Mouse (Mus musculus): ENCODE measurements around the gene Prr3. TPM values are rescaled to one million over a fixed set of nuclear protein-coding genes. Genes with fewer than 3 reads are reported as not detected.
"Not testable (repeated sequence)": the region's sequence is repeated elsewhere in the genome, so short reads cannot be mapped to it uniquely, and the experiment has no call there.

Gene Prr3
- polyA plus RNA-seq, 1 experiment = 19.3 TPM

DNA sequence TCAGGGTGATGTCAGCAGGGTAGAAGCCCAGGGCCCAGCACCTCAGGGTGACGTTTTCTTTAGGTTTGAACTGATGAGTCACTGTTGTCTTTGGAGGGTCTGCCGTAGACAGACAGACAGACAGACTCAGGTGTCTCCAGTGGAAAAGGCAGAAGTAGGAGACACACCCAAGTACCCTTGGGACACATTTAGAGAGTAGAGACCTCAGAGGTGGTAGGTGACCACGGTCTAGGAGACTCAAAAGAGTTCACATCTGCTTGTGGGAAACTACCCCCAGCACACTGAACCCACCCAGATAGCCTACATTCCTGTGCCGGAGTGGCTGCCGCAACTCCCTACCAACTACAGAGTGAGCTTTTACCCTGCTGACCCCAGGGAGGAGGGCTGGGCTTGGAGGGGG is 34.9 kb upstream of the Prr3 start:
- TF ChIP-seq POLR2A (IDR thresholded peaks at IDR 0.05; ENCODE audit: low read depth, low read length) (no peak), CTCF (IDR thresholded peaks at IDR 0.05; ENCODE audit: extremely low read depth, insufficient read depth, insufficient read length, insufficient replicate concordance) (no peak)
- peaks cover 33% of the 10 kb centered on the region for H3K36me3 ChIP-seq (ENCODE audit: control insufficient read depth, insufficient read depth, low read length)
- no peak overlapping the region for H3K4me3 ChIP-seq (ENCODE audit: extremely low read depth, insufficient read depth, insufficient read length)
- peaks cover 9% of the 10 kb centered on the region; the same call in 1 of the 2 replicates for H3K4me1 ChIP-seq (ENCODE audit: control insufficient read depth, insufficient read depth, insufficient read length)
- WGBS = 91% methylated on average over 5 of the region's 5 CpGs
- DNase-seq (ENCODE audit: low read depth in 1 of 2, low spot score in 2 of 2) = no peak
- no peak overlapping the region for H3K27ac ChIP-seq (ENCODE audit: insufficient read depth, low read length)
- no peaks in the 10 kb centered on the region for H3K27me3 ChIP-seq (ENCODE audit: control insufficient read depth, insufficient read depth, low read length)

DNA sequence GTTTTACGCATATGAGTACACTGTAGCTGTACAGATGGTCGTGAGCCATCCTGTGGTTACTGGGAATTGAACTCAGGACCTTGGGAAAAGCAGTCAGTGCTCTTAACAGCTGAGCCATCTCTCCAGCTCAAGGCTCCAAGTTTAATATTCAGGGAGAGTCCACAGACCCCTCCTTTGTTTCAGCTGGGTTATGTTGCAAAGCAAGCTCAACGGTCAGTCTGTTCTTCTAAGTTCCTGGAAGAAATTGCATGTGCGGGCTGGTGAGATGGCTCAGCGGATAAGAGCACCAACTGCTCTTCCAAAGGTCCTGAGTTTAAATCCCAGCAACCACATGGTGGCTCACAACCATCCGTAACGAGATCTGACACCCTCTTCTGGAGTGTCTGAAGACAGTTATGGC is 24.4 kb upstream of the Prr3 start:
- H3K4me3 ChIP-seq (ENCODE audit: extremely low read depth, insufficient read depth, insufficient read length); DNase-seq (ENCODE audit: low read depth in 1 of 2, low spot score in 2 of 2); H3K27ac ChIP-seq (ENCODE audit: insufficient read depth, low read length); H3K27me3 ChIP-seq (ENCODE audit: control insufficient read depth, insufficient read depth, low read length); H3K36me3 ChIP-seq (ENCODE audit: control insufficient read depth, insufficient read depth, low read length): not testable (repeated sequence)
- WGBS = 88% methylated on average over 7 of the region's 7 CpGs
- peaks cover 18% of the 10 kb centered on the region; the same call in 1 of the 2 replicates for H3K4me1 ChIP-seq (ENCODE audit: control insufficient read depth, insufficient read depth, insufficient read length)

DNA sequence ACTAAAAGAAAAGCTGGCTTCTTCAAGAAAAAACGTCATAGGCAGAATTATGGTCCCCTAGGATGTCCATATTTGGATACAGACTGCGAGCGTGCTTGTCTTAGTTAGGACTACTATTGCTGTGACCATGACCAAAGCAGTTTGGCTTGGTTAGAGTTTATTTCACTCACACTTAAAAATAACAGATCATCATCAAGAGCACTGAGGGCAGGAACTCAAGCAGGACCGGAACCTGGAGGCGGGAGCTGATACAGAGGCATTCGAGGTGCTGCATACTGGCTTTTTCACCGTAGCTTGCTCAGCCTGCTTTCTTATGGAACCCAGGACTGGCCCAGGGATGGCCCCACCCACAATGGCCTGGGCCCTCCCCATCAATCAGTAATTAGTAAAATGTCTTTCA is 23.3 kb upstream of the Prr3 start:
- Histone ChIP-seq H3K4me3 (ENCODE audit: extremely low read depth, insufficient read depth, insufficient read length) (no peak overlapping the region), H3K36me3 (ENCODE audit: control insufficient read depth, insufficient read depth, low read length) (peaks cover 7% of the 10 kb centered on the region), H3K4me1 (ENCODE audit: control insufficient read depth, insufficient read depth, insufficient read length) (peaks cover 18% of the 10 kb centered on the region; the same call in 1 of the 2 replicates), H3K27ac (ENCODE audit: insufficient read depth, low read length) (peak overlapping the region; percentile 1; the same call in 1 of the 2 replicates), H3K27me3 (ENCODE audit: control insufficient read depth, insufficient read depth, low read length) (no peaks in the 10 kb centered on the region)
- TF ChIP-seq CTCF (IDR thresholded peaks at IDR 0.05; ENCODE audit: extremely low read depth, insufficient read depth, insufficient read length, insufficient replicate concordance) (no peak), POLR2A (IDR thresholded peaks at IDR 0.05; ENCODE audit: low read depth, low read length) (no peak)
- 81% methylated on average over 7 of the region's 7 CpGs for WGBS
- no peak for DNase-seq (ENCODE audit: low read depth in 1 of 2, low spot score in 2 of 2)

DNA sequence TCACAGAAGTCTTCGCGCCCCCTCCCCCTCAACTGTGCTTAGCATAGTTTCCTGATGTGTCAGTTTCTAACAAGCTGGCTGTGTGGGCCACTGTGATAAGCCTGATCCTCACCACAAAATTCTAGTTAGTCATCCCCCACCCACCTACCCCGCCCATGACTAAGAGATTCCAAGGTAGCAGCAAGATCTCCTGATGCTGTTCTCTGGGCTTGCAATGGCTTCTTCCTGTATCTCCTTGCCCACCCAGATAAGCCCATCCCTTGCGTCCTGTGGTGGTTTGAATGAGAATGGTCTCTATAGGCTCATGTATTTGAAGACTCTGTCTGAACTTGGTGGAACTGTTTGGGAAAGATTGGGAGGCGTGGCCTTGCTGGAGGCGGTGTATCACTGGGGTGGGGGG is 21.9 kb upstream of the Prr3 start:
- no peak for DNase-seq (ENCODE audit: low read depth in 1 of 2, low spot score in 2 of 2)
- H3K27ac ChIP-seq (ENCODE audit: insufficient read depth, low read length) = peak overlapping the region; percentile 54
- TF ChIP-seq CTCF (IDR thresholded peaks at IDR 0.05; ENCODE audit: extremely low read depth, insufficient read depth, insufficient read length, insufficient replicate concordance) = no peak
- 66% methylated on average over 6 of the region's 6 CpGs for WGBS
- H3K27me3 ChIP-seq (ENCODE audit: control insufficient read depth, insufficient read depth, low read length) = no peaks in the 10 kb centered on the region
- peaks cover 7% of the 10 kb centered on the region for H3K36me3 ChIP-seq (ENCODE audit: control insufficient read depth, insufficient read depth, low read length)
- H3K4me3 ChIP-seq (ENCODE audit: extremely low read depth, insufficient read depth, insufficient read length) = no peak overlapping the region
- peaks cover 21% of the 10 kb centered on the region; the same call in 1 of the 2 replicates for H3K4me1 ChIP-seq (ENCODE audit: control insufficient read depth, insufficient read depth, insufficient read length)

DNA sequence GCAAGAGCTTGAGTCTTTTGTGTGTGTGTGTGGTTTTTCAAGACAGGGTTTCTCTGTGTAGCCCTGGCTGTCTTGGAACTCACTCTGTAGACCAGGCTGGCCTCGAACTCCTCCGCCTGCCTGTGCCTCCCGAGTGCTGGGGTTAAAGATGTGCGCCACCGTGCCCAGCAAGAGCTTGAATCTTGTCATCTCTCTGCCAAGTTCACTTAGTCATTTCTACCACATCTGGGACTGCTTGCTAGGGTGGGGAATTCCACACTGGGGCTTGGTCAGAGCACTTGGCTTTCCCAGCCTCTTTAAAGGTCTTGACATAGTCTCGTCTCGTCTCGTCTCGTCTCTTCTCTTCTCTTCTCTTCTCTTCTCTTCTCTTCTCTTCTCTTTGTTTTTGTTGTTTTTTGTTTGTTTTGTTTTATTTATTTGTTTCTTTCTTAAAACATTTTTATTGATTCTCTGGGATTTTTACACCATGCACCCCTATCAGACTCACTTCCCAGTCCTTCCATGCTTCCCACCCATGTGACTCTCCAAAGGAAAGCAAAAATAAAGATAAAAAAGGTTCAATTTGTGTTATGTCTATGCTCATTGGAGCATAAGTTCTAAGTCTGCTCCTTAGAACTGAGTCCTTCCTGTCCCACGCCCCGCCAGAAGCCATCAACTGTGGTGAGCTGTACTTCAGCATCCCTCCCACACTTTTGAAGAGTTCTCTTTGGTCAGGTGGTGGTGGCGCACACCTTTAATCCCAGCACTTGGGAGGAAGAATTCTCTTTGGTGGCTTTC is 21.3 kb upstream of the Prr3 start:
- WGBS = 34% methylated on average over 12 of the region's 12 CpGs
- TF ChIP-seq POLR2A (IDR thresholded peaks at IDR 0.05; ENCODE audit: low read depth, low read length) (no peak), CTCF (IDR thresholded peaks at IDR 0.05; ENCODE audit: extremely low read depth, insufficient read depth, insufficient read length, insufficient replicate concordance) (no peak)
- Histone ChIP-seq H3K27ac (ENCODE audit: insufficient read depth, low read length) (peak overlapping the region; percentile 65), H3K36me3 (ENCODE audit: control insufficient read depth, insufficient read depth, low read length) (peaks cover 7% of the 10 kb centered on the region), H3K4me1 (ENCODE audit: control insufficient read depth, insufficient read depth, insufficient read length) (peaks cover 21% of the 10 kb centered on the region; the same call in 1 of the 2 replicates), H3K27me3 (ENCODE audit: control insufficient read depth, insufficient read depth, low read length) (no peaks in the 10 kb centered on the region), H3K4me3 (ENCODE audit: extremely low read depth, insufficient read depth, insufficient read length) (no peak overlapping the region)
- peak in 1 of 2 experiments; percentile 56 for DNase-seq (ENCODE audit: low read depth in 1 of 2, low spot score in 2 of 2)

DNA sequence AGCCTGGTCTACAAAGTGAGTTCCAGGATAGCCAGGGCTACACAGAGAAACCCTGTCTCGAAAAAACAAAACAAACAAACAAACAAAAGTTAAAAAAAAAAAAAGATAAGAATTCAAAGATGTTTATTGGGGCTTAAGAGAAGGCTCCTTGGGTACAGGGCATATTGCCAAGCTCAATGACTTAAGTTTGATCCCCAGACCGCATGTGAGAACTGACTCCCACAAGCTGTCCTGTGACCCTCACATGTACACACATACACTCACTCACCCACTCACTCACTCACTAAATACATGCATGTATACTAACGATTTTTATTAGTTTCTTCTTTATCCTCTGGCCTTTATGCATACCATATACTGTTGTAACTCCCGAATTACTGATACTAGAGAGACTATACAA is 20.3 kb upstream of the Prr3 start:
- H3K4me1 ChIP-seq (ENCODE audit: control insufficient read depth, insufficient read depth, insufficient read length) = peaks cover 22% of the 10 kb centered on the region; the same call in 1 of the 2 replicates
- WGBS = 53% methylated on average over 4 of the region's 4 CpGs
- H3K4me3 ChIP-seq (ENCODE audit: extremely low read depth, insufficient read depth, insufficient read length) = no peak overlapping the region
- H3K27me3 ChIP-seq (ENCODE audit: control insufficient read depth, insufficient read depth, low read length) = no peaks in the 10 kb centered on the region
- H3K36me3 ChIP-seq (ENCODE audit: control insufficient read depth, insufficient read depth, low read length) = peaks cover 3% of the 10 kb centered on the region
- peak overlapping the region; percentile 66 for H3K27ac ChIP-seq (ENCODE audit: insufficient read depth, low read length)
- TF ChIP-seq CTCF (IDR thresholded peaks at IDR 0.05; ENCODE audit: extremely low read depth, insufficient read depth, insufficient read length, insufficient replicate concordance) (no peak), POLR2A (IDR thresholded peaks at IDR 0.05; ENCODE audit: low read depth, low read length) (no peak)
- no peak for DNase-seq (ENCODE audit: low read depth in 1 of 2, low spot score in 2 of 2)

DNA sequence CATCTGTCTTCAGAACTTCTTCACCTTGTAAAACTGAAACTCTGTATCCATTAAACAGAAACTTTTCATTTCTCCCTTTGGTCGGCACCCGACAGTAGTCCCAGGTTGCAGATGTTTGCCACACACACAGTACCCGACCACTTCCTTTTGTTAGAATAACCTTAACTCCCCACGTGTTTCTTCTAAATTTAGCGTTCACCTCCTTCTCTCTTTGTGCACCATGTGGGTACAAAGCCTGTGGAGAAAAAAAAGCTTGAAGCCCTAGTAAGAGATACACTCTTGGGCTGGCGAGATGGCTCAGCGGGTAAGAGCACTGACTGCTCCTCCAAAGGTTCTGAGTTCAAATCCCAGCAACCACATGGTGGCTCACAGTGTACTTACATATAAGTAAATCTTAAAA is 19.3 kb upstream of the Prr3 start:
- Histone ChIP-seq H3K4me3 (ENCODE audit: extremely low read depth, insufficient read depth, insufficient read length) (no peak overlapping the region), H3K27me3 (ENCODE audit: control insufficient read depth, insufficient read depth, low read length) (no peaks in the 10 kb centered on the region), H3K36me3 (ENCODE audit: control insufficient read depth, insufficient read depth, low read length) (0 out of 2 replicates have a peak, but pooled peaks cover 1% of the 10 kb centered on the region), H3K4me1 (ENCODE audit: control insufficient read depth, insufficient read depth, insufficient read length) (peaks cover 23% of the 10 kb centered on the region; the same call in 1 of the 2 replicates), H3K27ac (ENCODE audit: insufficient read depth, low read length) (peak overlapping the region; percentile 58; the same call in 1 of the 2 replicates)
- WGBS = 8% methylated on average over 7 of the region's 7 CpGs
- peak; percentile 67 to 83 for DNase-seq (ENCODE audit: low read depth in 1 of 2, low spot score in 2 of 2)
- no peak for TF ChIP-seq POLR2A (IDR thresholded peaks at IDR 0.05; ENCODE audit: low read depth, low read length)
- TF ChIP-seq CTCF (IDR thresholded peaks at IDR 0.05; ENCODE audit: extremely low read depth, insufficient read depth, insufficient read length, insufficient replicate concordance) = no peak

Measured in spleen, adult 2 months (tissue).